Mouse (Mus musculus) forebrain, embryonic 15.5 days (tissue): Measurements from ENCODE around the gene Nmnat2. TPM values are rescaled to one million over a fixed set of nuclear protein-coding genes. Genes with fewer than 3 reads are reported as not detected.

Source experiments
- ATAC-seq: fragments of 200-750 bp; cut with Nextera tagmentation; replicated peaks from 2 replicates; pipeline ENCODE4 v1.8.0; 2017; ENCODE audit warnings: mild to moderate bottlenecking, moderate TSS enrichment, moderate library complexity
- H3K27ac ChIP-seq: fragments of 300-500 bp; sonication (generic); replicated peaks from 2 replicates; pipeline ENCODE4 v1.5.1; 2015; ENCODE audit warnings: mild to moderate bottlenecking, inconsistent platforms
- H3K27me3 ChIP-seq: fragments of 300-500 bp; sonication (generic); 2 replicates; pipeline ENCODE4 v1.6.1; 2015; ENCODE audit warnings: inconsistent platforms
- H3K36me3 ChIP-seq: fragments of 300-500 bp; sonication (generic); 2 replicates; pipeline ENCODE4 v1.6.1; 2015; ENCODE audit warnings: mild to moderate bottlenecking, inconsistent platforms
- H3K4me1 ChIP-seq: fragments of 300-500 bp; sonication (generic); 2 replicates; pipeline ENCODE4 v1.6.1; 2015; ENCODE audit warnings: inconsistent platforms
- H3K4me2 ChIP-seq: fragments of 300-500 bp; sonication (generic); replicated peaks from 2 replicates; pipeline ENCODE4 v1.6.1; 2015; ENCODE audit warnings: mild to moderate bottlenecking, inconsistent platforms
- H3K4me3 ChIP-seq: fragments of 300-500 bp; sonication (generic); 2 replicates; pipeline ENCODE4 v1.5.1; 2015; ENCODE audit warnings: mild to moderate bottlenecking, inconsistent platforms
- H3K9ac ChIP-seq: fragments of 300-500 bp; sonication (generic); replicated peaks from 2 replicates; pipeline ENCODE4 v1.6.1; 2015; ENCODE audit warnings: mild to moderate bottlenecking, inconsistent platforms
- H3K9me3 ChIP-seq: fragments of 300-500 bp; sonication (generic); 2 replicates; pipeline ENCODE4 v1.6.1; 2016; ENCODE audit warnings: inconsistent platforms
- WGBS: fragments of 180-500 bp; shearing (Covaris S2); methylation state at CpG from one replicate; pipeline ENCODE4 v1.1.7; 2015; ENCODE audit warnings: mixed read lengths; 5-methylcytosine and 5-hydroxymethylcytosine counted together
- polyA plus RNA-seq: library from polyadenylated mRNA; unstranded; fragments of >200 nt; fragmentation: Nextera tagmentation; extraction: Ambion mirVana; gene quantifications from 2 replicates; pipeline ENCODE4 v1.2.1, GENCODE M21; 2015

Nmnat2 gene
- polyA plus RNA-seq, 1 experiment from 2014 or later, result 69.5 TPM

DNA sequence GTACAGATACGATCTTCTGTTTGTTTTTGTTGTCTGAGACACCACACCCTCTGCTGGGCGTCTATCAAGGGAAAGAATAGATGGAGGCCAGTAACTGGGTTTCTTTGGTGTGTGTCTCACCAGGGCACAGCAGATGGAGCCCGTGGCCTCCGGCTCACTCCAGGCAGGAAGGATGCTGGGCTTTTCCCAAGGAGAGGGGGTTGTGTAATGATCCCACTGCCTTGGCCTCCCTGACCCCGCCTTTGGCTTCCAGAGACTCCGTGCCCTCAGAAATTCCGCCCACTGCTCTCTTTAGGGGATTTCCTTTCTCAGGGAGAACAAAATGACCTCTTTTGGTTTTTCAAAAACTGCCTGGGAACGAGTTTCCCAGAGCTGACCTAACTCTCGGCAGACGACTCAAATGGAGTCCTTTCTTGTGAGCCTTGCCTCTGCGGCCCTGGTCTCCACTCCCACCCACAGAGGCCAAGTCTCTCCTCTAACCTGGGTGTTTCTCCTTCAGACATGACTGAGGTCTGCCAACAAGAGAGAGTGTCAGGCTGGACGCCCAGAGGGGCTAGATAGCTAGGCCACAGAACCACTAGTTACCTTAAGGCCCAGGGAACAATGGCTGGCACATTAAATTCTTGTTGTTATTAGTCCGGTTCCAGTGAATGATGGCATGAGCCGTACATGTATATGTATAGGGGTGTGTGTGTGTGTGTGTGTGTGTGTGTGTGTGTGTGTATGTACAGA lies 93.5 kb downstream of the Nmnat2 start:
- Histone ChIP-seq H3K9ac (no peak overlapping the region), H3K4me3 (no peak overlapping the region), H3K36me3 (no peaks in the 10 kb centered on the region), H3K4me1 (peaks cover 31% of the 10 kb centered on the region), H3K4me2 (no peak overlapping the region), H3K9me3 (no peaks in the 10 kb centered on the region), H3K27ac (no peak overlapping the region), H3K27me3 (peaks cover 7% of the 10 kb centered on the region; the same call in 1 of the 2 replicates)
- ATAC-seq, result no peak
- 26% methylated on average over 14 of the region's 14 CpGs for WGBS

DNA sequence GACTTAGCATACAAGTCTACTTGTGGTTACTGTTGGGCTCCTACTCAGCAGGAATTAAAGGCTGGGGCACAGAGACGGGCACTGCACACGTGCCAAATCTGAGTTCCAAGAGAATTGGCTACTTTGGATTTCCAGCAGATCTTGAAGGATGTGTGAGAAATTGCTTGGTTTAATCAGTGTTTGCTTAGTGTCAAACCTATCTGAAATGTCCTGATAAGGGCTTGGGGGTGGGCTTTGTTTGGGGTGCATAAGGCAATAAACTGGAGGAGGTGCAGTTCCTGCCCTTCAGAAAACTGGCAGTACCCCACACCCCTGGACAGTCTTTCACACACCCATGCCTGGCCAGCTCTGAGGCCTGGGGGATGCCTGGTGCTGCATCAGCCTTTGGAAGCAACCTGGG lies 94.7 kb downstream of the Nmnat2 start:
- Histone ChIP-seq H3K36me3 (no peaks in the 10 kb centered on the region), H3K9ac (no peak overlapping the region), H3K4me2 (no peak overlapping the region), H3K9me3 (no peaks in the 10 kb centered on the region), H3K27me3 (peaks cover 8% of the 10 kb centered on the region; the same call in 1 of the 2 replicates), H3K4me1 (peaks cover 38% of the 10 kb centered on the region), H3K4me3 (no peak overlapping the region), H3K27ac (no peak overlapping the region)
- ATAC-seq, result no peak
- WGBS, result 73% methylated on average over 2 of the region's 2 CpGs

DNA sequence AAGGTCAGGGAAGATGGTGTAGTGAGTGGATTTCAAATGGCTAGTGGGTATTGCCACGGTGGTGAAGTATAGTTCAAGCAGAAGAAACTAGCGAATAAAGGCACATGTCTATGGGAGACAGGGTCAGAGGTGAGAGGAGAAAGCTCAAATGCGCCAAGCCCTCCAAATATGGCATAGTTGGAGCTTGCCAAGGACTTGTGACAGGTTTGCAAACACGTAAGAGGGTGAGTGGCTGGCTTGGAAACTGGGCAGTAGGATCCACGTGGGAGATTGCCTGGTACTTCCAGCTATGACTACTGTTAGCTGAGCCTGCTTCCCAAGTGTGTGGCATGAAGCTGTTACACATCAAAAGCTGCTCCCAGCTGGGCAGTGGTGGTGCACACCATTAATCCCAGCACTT lies 96.7 kb downstream of the Nmnat2 start:
- no peak overlapping the region for H3K4me3 ChIP-seq
- WGBS, result 63% methylated on average over 5 of the region's 5 CpGs
- no peak overlapping the region for H3K9ac ChIP-seq
- H3K36me3 ChIP-seq, result no peaks in the 10 kb centered on the region
- peaks cover 30% of the 10 kb centered on the region for H3K4me1 ChIP-seq
- H3K9me3 ChIP-seq, result no peaks in the 10 kb centered on the region
- no peak overlapping the region for H3K4me2 ChIP-seq
- no peak for ATAC-seq
- no peak overlapping the region for H3K27ac ChIP-seq
- H3K27me3 ChIP-seq, result peaks cover 8% of the 10 kb centered on the region; the same call in 1 of the 2 replicates

DNA sequence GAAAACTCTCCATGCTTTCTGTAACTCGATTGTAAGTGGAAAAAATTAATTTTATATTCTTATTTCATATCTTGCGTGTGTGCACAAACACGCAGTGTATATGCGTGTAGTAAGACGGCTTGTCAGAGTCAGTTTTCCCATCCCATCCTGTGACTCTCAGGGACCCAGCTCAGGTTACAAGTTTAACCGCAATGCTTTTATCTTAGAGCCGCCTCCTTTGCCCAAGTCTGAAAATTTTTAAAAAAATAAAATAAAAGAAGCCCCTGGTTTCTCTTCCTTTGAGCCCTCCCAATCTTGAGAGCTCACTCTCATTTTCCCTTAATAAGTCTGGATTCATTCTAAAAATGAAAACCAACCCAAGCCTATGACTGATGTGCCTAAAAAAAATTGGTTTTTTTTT lies 98.8 kb downstream of the Nmnat2 start:
- ATAC-seq, result no peak
- peaks cover 25% of the 10 kb centered on the region for H3K4me1 ChIP-seq
- H3K9ac ChIP-seq, result no peak overlapping the region
- no peak overlapping the region for H3K4me2 ChIP-seq
- H3K36me3 ChIP-seq, result no peaks in the 10 kb centered on the region
- WGBS, result 27% methylated on average over 7 of the region's 7 CpGs
- H3K27me3 ChIP-seq, result peaks cover 8% of the 10 kb centered on the region; the same call in 1 of the 2 replicates
- H3K9me3 ChIP-seq, result no peaks in the 10 kb centered on the region
- no peak overlapping the region for H3K4me3 ChIP-seq
- no peak overlapping the region for H3K27ac ChIP-seq

DNA sequence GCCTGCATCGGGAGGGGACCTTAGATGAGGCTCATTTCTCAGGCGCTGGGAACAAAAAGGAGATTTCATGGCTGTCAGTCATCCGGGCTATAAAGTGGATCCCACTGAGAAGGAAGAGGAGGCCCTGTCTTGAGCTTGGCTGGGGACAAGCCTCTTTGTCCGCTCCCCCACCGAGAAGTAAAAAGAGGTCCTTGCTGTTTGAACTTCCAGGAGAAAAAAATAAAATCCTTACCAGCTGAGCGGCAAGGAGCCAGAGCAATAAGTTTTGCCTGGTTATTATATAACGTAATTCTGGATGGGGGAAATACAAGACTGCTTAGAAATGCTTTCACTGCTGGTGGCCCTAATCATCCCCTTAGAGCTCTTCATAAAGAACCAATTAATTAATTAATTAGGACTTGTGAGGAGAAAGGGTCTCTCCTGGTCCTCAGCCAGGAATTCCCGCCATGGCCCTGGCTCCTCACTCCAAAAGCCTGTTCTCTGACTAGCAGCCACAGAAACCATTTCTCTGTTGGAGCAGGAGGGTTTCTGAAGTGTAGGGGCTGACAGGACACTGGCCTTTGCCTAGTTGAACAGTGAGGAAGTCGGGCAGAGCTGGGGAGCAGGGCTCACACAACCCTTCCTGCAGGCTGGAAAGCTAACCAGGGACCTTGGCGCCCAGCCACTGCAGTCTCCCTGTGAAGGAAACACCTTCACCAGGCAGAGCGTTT lies 99.5 kb downstream of the Nmnat2 start:
- no peak overlapping the region for H3K9ac ChIP-seq
- no peak overlapping the region for H3K4me2 ChIP-seq
- H3K27ac ChIP-seq, result 0 out of 2 replicates have a peak overlapping the region, but pooled peaks have one; percentile 2
- H3K27me3 ChIP-seq, result peaks cover 8% of the 10 kb centered on the region; the same call in 1 of the 2 replicates
- H3K9me3 ChIP-seq, result no peaks in the 10 kb centered on the region
- no peaks in the 10 kb centered on the region for H3K36me3 ChIP-seq
- no peak overlapping the region for H3K4me3 ChIP-seq
- peaks cover 25% of the 10 kb centered on the region for H3K4me1 ChIP-seq
- WGBS, result 4% methylated on average over 11 of the region's 11 CpGs
- peak; percentile 68 for ATAC-seq

DNA sequence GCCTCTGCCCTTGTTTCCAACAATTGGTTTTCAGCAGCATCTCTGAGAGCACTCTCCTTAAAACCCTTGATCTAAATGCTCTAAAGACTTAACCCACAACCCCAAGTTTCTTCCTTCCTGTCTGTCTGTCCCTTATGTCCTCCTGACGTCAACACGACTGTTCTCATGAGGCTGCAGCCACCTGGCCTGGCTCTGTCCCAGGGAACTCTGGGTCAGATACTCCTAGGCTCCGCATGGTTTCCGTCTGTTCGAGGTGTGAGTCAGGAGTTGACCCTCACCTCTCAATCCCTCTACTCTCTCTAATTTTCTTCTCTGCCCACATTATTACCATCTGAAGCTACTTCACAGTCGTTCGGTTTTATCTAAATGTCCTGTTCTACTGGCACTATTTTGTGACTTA lies 103.5 kb downstream of the Nmnat2 start:
- Histone ChIP-seq H3K36me3 (no peaks in the 10 kb centered on the region), H3K4me3 (no peak overlapping the region), H3K4me1 (peaks cover 17% of the 10 kb centered on the region), H3K9me3 (no peaks in the 10 kb centered on the region), H3K9ac (no peak overlapping the region), H3K27me3 (peaks cover under 1% of the 10 kb centered on the region; the same call in 1 of the 2 replicates), H3K4me2 (no peak overlapping the region), H3K27ac (no peak overlapping the region)
- no peak for ATAC-seq
- 83% methylated on average over 7 of the region's 7 CpGs for WGBS

DNA sequence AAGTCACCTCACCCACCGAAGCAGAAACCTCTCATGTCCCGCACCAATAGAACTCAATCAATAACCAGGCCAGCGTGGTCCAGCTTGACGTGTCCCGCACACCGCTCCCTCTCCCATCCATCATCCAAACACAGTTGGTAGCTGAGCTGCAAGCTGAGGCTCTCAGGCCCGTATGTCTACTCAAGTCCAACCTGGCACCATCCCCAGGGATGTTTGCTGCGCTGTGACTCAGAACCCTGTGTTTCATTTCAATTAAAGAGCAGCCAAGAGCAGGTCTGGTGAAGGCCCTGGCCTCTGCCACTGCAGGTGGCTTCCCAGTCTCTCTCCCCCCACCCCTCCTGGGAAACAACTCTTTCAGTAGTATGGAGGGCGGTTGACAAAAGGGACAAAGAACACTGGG lies 104.8 kb downstream of the Nmnat2 start:
- whole genome bisulfite sequencing, result 84% methylated on average over 9 of the region's 9 CpGs
- H3K9me3 ChIP-seq, result no peaks in the 10 kb centered on the region
- H3K4me1 ChIP-seq, result peaks cover 5% of the 10 kb centered on the region
- no peak overlapping the region for H3K9ac ChIP-seq
- no peak for ATAC-seq
- no peak overlapping the region for H3K4me2 ChIP-seq
- no peaks in the 10 kb centered on the region for H3K36me3 ChIP-seq
- H3K27me3 ChIP-seq, result no peaks in the 10 kb centered on the region; the same call in 1 of the 2 replicates
- no peak overlapping the region for H3K4me3 ChIP-seq
- H3K27ac ChIP-seq, result no peak overlapping the region

DNA sequence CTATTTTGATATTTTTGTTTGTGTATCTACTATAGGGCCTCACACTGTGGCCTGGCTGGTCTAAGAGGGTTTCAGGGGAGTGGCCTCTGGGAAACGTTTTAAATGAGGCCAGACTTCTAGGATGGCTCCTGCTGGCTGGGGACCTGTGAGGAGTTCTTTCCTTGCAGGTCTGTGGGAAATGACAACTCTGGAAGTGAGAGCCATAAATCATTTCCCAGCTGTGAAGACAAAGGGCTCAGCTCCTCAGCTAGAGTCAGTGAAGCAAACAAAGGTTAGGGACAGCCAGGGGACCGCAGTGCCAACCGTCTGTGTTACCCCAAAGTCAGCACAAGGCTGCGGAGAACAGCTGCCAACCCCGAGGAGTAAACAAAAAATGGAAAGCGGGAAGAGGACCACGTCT lies 107.8 kb downstream of the Nmnat2 start:
- ATAC-seq, result no peak
- no peak overlapping the region for H3K4me2 ChIP-seq
- H3K9ac ChIP-seq, result no peak overlapping the region
- H3K36me3 ChIP-seq, result no peaks in the 10 kb centered on the region
- WGBS, result 44% methylated on average over 7 of the region's 7 CpGs
- no peaks in the 10 kb centered on the region for H3K9me3 ChIP-seq
- H3K4me3 ChIP-seq, result no peak overlapping the region
- H3K4me1 ChIP-seq, result no peaks in the 10 kb centered on the region
- H3K27me3 ChIP-seq, result no peaks in the 10 kb centered on the region; the same call in 1 of the 2 replicates
- H3K27ac ChIP-seq, result 0 out of 2 replicates have a peak overlapping the region, but pooled peaks have one; percentile 15

DNA sequence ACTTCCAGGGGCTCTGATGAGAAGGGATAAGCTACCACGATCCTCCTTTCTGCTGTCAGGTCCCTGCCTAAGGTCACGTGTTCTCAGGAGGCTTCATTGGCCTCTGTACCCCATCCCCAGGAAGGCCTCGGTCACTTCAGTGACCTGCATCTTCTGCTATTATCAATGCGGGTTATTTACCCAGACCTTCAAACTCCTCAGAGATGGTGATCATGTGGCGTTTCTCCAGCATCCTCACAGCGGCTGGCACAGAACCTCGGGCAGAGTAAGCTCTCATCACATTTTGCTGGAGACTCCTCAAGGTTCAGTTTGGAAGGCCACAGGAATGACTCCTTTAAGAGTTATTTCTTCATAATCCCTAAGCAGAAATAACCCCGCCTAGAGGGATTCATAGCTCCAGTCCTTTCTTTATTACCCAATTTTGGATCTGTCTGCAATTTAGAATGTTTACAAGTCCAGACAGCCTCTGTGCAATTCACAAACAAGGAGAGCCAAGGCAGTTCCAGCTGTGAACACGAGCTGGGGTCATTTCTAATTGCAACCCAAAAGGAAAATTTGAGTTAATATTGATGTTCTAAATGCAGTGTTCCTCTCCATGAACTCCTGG lies 110.1 kb downstream of the Nmnat2 start:
- Histone ChIP-seq H3K9me3 (no peaks in the 10 kb centered on the region), H3K4me1 (no peaks in the 10 kb centered on the region), H3K4me2 (no peak overlapping the region), H3K27me3 (no peaks in the 10 kb centered on the region), H3K9ac (no peak overlapping the region), H3K4me3 (no peak overlapping the region), H3K27ac (no peak overlapping the region), H3K36me3 (no peaks in the 10 kb centered on the region)
- no peak for ATAC-seq
- WGBS, result 86% methylated on average over 9 of the region's 9 CpGs

DNA sequence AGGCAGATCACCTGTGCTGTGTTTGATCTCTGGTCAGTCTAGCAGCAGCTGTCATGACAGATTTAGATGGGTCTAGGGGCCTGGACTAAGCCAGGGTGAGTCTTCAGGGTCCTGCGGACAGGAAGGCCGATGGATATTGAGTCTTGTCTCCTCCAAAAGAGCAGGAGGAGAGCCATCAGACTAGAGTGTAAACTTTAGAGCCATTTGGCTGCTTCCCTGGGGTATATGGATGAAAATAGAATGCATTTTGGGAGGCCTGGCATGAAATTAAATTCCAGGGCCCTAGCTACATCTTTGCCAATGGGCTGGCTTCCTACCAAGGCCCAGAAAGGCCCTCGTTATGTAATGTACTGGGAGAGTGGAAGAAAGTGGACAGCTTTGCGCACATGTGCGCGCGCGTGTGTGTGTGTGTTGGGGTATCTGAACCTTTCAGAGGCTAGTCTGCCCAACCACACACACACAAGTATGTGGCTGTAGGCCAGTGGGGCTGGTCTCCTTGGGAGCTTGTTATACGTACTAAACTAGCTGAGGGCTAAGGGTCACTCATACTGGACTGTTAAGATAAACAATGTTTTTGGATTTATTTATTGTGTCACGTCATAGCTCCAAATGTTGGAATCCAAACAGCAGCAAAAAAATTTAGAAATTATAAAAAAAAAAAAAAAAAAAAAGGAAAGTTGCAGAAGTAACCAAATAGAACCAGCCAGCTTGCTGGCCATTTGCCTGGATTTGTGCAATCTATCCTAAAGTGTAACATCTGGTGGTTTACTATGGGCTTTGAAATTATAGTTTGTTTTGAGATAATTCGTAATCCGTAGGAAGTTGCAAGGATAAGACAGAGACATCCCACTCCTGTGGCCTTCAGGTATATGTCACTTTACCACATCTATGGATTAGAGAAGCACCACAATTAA lies 110.9 kb downstream of the Nmnat2 start:
- Histone ChIP-seq H3K27ac (no peak overlapping the region), H3K9me3 (no peaks in the 10 kb centered on the region), H3K4me1 (no peaks in the 10 kb centered on the region), H3K27me3 (no peaks in the 10 kb centered on the region), H3K4me3 (no peak overlapping the region), H3K4me2 (no peak overlapping the region), H3K9ac (no peak overlapping the region), H3K36me3 (no peaks in the 10 kb centered on the region)
- 78% methylated on average over 12 of the region's 12 CpGs for WGBS
- ATAC-seq, result no peak

DNA sequence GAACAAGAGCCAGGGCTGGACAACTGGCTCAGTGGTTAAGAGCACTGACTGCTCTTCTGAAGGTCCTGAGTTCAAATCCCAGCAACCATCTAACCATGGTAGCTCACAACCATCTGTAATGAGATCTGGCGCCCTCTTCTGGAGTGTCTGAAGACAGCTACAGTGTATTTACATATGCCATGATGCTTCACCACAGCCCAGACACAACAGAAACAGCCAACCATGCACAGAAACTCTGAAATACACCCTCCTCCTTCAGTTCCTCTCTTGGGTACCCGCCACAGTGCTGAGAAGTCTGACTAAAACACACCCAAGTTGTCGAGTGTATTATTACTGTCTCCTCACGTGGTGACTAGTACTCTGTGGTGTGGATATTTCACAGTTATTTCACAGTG lies 111.6 kb downstream of the Nmnat2 start:
- ATAC-seq, result no peak
- WGBS, result 85% methylated on average over 4 of the region's 4 CpGs

More for the DNA sequence above, 111.6 kb downstream of the Nmnat2 start:
- Histone ChIP-seq H3K27ac (no peak overlapping the region), H3K4me2 (no peak overlapping the region), H3K9ac (no peak overlapping the region), H3K4me1 (no peaks in the 10 kb centered on the region), H3K9me3 (no peaks in the 10 kb centered on the region), H3K36me3 (no peaks in the 10 kb centered on the region), H3K27me3 (no peaks in the 10 kb centered on the region), H3K4me3 (no peak overlapping the region)
